Mouse (Mus musculus) neutrophil, adult 5-6 weeks (primary cell): ENCODE results near the gene Trim10. TPM values are rescaled to one million over a fixed set of nuclear protein-coding genes. Genes with fewer than 3 reads are reported as not detected.

Source experiments
- ATAC-seq: fragments of 151-379, 151-347 bp; 2 replicates; pipeline ENCODE4 v1.8.0; 2017; ENCODE audit warnings: mild to moderate bottlenecking, moderate TSS enrichment; ENCODE audit not compliant: insufficient number of reproducible peaks, poor library complexity, low FRiP score, severe bottlenecking; ENCODE audit errors: extremely low read depth
- total RNA-seq: library from RNA; stranded (forward); fragments of 200-1000 nt; gene quantifications from 2 replicates; pipeline ENCODE4 v1.2.3, GENCODE M21; 2017

Gene Trim10
- total RNA-seq, 1 experiment from 2014 or later: 4.7 TPM

DNA sequence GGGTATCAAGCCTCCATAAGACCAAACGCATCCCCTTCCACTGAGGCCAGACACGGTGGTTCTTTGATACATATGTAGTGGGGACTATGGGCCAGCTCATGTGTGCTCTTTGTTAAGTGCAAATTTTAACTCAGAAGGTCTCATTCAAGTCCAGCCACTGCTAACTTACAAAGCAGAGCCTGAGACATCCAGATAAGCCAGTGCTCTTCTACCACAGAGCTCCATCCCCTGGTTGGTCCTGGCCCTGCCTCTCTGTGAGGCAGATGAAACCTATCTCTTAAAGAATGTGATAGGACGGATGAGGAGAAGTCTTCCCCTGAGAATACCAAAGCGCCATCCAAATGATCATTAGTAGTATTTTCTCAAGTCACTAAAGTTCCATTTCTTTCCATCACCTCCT lies 30.0 kb downstream of the Trim10 start:
- no peak for ATAC-seq

GRCm38 (mm10) chr17:36900001-36900400 lies 30.6 kb downstream of the Trim10 start:
- ATAC-seq: no peak

GRCm38 (mm10) chr17:36900691-36901090 lies 31.3 kb downstream of the Trim10 start:
- no peak for ATAC-seq

GRCm38 (mm10) chr17:36903651-36904050 lies 34.3 kb downstream of the Trim10 start:
- no peak for ATAC-seq

DNA sequence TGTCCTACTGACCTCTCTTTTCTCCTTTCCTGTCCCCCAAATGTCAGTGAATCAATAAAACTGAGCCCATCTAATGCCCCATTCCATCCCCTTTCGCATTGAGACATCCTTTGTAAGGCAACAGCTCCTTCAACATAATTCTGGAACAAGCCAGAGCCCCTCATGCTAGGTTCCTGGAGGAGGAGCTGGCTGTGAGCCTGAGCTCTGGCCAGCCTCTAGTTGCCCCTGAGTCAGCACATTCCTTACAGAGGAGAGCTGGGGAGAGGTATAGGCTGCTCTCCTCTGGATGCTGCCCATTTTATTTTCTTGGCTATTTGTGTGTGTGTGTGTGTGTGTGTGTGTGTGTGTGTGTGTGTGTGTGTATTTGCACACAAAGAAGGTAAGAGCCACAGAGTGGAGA lies 38.9 kb downstream of the Trim10 start:
- no peak for ATAC-seq

- no peak for ATAC-seq
These were observed 40.4 kb downstream of the Trim10 start for GRCm38 (mm10) chr17:36909802-36910201.

DNA sequence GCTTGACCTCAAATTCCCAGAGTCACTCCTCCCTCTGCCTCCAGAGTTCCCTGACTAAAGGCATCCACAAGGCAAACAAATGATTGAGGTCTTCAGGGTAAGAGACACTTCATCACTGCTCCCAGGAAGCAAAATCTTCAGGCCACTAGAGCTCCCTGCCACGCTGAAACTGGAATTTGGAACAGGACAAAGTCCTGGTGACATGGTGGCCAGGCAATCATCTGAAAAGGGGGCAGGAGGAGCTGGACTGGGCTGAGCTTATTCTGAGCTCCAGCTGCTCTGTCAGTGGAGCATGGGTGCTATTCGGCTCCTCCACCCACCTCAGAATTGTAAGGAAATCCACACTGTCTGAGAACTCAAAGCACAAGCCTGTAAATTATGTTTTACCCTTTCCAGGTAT lies 42.7 kb downstream of the Trim10 start:
- no peak for ATAC-seq

- ATAC-seq: peak; percentile 63; the same call in 1 of the 2 replicates
These were observed 44.7 kb downstream of the Trim10 start for GRCm38 (mm10) chr17:36914108-36914507.

- ATAC-seq: no peak
These were observed 45.7 kb downstream of the Trim10 start for GRCm38 (mm10) chr17:36915076-36915475.

DNA sequence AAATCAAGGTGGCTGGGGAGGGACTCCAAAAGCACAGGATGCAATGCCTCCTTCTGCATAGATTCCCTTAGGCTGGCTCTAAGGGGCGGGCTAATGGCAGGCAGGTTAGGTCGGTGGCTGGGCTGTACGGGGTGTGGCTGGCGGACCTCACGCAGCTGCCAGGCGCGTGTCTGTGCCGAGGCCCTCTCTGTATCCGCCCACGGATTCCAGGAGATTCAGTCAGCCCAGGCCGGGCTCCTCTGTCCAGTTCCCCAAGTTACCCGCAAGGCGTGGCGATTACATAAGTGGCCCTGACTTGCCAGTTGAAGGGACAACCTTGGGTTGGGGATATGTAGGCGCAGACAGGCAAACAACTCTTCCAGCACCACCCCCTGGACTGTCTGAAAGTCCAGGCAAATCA lies 50.9 kb downstream of the Trim10 start:
- no peak for ATAC-seq

DNA sequence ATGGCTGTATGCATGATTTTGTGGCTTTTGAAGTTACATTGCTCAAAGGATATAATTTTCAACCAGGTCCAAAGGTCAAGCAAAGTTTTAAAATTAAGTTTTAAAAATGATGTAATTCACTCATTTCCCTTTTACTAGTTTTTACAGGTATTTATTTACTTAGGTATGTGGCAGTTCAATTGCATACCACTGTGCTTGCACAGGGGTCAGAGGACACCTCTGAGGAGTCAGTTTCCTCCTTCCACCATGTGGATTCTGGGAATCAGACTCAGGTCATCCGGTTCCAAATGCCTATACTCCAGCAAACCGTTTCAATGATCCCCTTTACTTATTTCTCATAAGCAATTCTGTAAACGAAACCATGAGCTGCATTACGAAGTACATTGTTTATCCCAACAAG lies 53.3 kb downstream of the Trim10 start:
- no peak for ATAC-seq

GRCm38 (mm10) chr17:36923491-36923890 lies 54.1 kb downstream of the Trim10 start:
- ATAC-seq: no peak

Other genes with a start within 250 kb of the Trim10 start
- not detected in 2 replicates for gene H2-M9, start 226.9 kb upstream of the Trim10 start, total RNA-seq
- gene H2-M1, start 197.4 kb upstream of the Trim10 start, total RNA-seq: not detected in 2 replicates
- gene H2-M10.5, start 96.7 kb upstream of the Trim10 start, total RNA-seq: not detected in 2 replicates
- gene H2-M10.6, start 57.4 kb upstream of the Trim10 start, total RNA-seq: not detected in 2 replicates
- 81.9 and 95.2 TPM in 2 replicates for gene Trim26, start 32.4 kb upstream of the Trim10 start, total RNA-seq
- gene Trim15, start 2.4 kb upstream of the Trim10 start, total RNA-seq: not detected in 2 replicates
- not detected in 2 replicates for gene Trim40, start 20.5 kb downstream of the Trim10 start, total RNA-seq
- gene Trim31, start 28.5 kb downstream of the Trim10 start, total RNA-seq: not detected in 2 replicates
- 0.98 and 1.2 TPM in 2 replicates for gene Rnf39, start 73.3 kb downstream of the Trim10 start, total RNA-seq
- 91.1 and 104 TPM in 2 replicates for gene Ppp1r11, start 82.2 kb downstream of the Trim10 start, total RNA-seq
- gene Znrd1, start 89.0 kb downstream of the Trim10 start, total RNA-seq: 28.3 and 34.6 TPM in 2 replicates
- gene Znrd1as, start 89.0 kb downstream of the Trim10 start, total RNA-seq: 6.0 and 6.1 TPM in 2 replicates
- 0.58 TPM in 1 of 2 replicates, not detected in the other for gene 2410137M14Rik, start 111.7 kb downstream of the Trim10 start, total RNA-seq
- gene H2-M5, start 120.0 kb downstream of the Trim10 start, total RNA-seq: not detected in 2 replicates
- gene Zfp57, start 131.6 kb downstream of the Trim10 start, total RNA-seq: not detected in 2 replicates
- gene Mog, start 153.8 kb downstream of the Trim10 start, total RNA-seq: not detected in 2 replicates
- gene Gabbr1, start 176.4 kb downstream of the Trim10 start, total RNA-seq: 34.7 and 38.2 TPM in 2 replicates
- 0.12 TPM in 1 of 2 replicates, not detected in the other for gene Olfr90, start 218.9 kb downstream of the Trim10 start, total RNA-seq
- gene Olfr91, start 228.7 kb downstream of the Trim10 start, total RNA-seq: not detected in 2 replicates